Mouse (Mus musculus): ENCODE data around the gene Slc27a1.

The Slc27a1 gene

DNA sequence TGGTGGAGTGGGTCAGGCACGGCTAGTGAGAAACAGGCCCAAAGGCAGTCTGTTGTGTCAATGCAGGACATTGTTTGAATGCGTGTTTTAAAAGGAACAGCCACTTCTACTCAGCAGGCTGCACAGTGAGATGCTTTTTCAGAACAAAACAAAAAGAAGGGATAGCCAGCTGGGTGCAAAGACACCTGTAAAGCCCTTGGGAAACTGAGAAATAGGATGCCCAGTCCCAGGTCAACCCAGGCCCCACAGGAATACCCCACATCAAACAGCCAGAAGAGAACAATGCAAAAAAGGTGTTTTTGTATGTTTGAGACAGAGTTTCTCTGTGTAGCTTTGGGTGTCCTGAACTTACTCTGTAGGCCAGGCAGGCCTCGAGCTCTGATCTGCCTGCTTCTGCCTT lies 20.1 kb downstream of the Slc27a1 start:
- no peak for DNase-seq

DNA sequence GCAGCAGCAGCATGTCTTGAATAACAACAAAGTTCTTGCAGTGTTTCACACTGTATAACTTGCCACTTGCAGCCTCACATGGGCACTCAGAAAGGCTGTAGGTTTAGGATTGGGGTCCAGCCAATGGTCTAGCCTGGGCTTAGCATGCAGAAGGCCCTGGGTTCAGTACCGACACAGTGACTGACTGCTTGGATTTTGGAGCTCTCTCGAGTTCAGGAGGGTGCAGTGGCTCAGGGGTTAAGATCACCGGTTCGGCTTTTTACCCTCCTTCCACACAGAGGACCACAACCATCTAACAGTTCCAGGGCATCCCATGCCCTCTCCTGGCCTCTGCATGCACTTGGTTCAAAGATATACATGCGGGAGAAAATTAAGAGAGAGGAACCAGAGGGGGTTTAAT lies 22.3 kb downstream of the Slc27a1 start:
- DNase-seq, result no peak

DNA sequence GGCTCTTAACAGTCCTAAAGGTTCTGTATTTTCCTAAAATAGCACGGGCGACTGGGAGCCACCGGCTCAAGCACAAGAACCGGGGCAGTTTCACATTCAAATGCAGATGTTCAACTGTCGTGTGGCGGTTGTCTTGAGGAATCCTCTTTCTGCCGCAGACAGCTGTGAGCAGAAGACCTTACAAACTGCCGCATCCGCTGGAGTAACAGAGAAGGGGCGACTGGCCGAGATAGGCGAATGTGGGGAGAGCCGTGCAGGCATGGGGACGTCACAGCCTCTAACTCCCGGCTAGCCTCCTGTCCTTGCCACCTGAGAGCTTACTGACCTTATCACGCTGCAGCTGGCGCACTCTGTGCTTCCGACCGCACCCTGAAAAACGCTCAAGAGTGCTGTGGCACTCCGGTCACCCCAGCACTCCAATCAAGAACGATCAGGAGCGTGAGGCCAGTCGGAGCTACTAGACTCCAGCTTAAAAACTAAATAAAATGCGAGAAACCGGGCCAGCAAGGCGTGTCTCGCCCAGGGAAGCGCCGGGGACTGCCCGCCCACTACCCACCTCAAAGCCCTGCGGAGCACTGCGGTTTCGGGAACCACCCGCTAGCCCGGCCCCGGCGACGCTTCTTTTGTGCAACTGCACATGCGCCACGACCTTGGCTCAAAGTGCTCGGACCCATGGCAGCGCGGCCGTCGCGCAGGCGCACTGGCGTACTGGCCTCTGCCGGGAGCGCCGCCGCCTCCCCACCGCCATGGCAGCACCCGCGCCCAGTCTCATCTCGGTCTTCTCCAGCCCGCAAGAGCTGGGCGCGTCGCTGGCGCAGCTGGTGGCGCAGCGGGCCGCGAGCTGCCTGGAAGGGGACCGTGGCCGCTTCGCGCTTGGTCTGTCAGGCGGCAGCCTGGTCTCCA lies 23.0 kb downstream of the Slc27a1 start, which contains the start of gene Pgls:
TSS of gene Pgls (plus strand) at position 706 of the 903 bp plus-strand sequence.
- peak; percentile 96 for DNase-seq

DNA sequence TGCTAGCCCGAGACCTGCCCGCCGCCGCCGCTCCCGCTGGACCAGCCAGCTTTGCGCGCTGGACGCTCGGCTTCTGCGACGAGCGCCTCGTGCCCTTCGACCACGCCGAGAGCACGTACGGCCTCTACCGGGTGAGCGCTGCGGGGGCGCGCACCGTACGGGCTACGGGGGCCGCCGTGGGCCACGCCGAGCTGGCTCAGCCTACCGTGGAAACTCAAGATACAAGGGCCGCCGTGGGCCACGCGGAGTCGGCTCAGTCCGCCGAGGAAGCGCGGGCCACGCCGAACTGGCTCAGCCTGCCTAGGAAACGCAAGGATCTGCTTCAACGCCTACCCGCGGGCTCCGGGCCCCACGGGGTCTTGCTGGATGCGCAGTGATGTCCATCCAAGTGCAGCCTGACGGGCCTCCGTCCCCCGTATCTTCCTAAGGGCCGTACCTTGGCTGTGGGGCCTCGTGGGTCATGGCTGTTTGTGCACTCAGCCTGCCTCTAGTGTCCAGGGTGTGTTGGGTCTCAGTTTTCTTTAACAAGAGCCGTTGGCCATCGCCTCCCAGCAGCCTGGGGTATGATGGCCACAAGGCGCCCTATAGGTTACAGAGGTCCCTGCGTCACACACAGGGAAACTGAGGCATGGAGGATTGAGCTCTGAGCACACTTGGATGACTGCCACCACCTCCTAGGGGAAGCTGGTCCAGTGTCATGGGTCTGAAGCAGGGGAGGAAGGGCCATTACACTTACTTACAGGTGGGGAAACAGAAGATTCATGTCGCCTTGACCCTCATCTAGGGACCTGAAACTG lies 23.9 kb downstream of the Slc27a1 start:
- peak; percentile 86 for DNase-seq

DNA sequence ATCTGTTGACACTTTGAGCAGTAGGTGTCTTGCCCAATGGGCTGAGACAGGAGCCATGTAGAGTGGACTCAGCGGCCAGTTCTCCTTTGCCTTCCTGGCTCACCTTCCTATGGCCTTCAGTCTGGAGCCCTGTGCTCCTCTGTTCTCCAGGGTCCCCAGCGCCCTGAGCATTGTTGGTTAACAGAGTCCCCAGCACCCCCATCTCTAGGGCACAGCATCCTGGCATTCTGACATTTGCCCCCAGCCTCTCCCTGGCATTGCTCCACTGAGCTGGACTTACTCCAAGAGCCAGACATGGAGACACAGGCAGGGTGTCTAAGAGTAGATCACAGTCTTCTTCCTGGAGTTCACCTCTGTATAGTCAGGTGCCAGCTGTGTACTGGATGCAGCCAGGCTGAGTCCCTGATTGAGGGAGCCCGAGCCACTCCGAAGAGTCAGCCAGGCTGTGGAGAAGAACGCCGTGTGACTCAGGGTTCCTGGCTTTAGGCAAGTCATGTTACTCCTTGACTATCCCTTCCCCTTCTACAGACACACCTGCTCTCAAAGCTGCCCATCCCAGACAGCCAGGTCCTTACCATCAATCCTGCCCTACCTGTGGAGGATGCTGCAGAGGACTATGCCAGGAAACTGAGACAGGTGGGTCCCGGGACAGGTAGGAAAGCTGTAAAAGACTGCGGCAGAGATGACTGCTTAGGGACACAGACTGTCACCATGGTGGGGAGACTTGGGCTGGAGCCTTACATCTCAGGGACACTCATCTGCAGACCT lies 25.1 kb downstream of the Slc27a1 start:
- no peak for DNase-seq

DNA sequence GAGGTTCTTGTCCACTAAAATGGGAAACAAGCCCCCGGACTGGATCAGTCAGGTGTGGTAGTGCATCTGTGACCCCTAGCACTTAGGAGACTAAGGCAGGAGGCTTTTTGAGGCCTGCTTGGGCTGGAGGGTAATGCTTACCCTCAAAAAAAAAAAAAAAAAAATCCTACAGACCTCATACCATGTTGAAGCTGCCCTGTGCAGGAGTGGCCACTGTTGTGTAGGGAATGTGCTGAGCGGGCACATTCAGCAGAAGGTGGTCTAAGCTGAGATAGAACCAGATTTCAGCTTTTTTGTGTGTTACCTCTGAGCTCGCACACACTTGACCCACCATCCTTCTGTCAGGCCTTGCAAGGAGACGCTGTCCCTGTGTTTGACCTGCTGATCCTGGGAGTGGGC lies 25.6 kb downstream of the Slc27a1 start:
- no peak for DNase-seq

DNA sequence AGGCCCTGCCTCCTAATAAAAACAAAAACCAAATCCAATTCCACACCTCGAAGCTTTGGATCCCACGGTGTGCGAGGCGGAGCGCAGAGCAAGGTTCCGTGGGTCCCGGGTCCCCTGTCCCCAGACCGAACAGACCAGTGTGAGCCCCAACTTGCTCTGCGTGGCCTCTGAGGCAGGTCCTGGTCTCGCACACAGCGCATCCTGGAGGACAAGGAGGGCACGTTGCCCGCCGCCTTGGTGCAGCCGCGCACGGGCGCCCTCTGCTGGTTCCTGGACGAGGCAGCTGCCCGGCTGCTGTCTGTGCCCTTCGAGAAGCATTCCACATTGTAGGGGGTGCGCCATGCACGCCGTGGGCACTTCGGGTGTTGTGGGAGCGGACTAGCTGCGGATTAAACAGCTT lies 27.2 kb downstream of the Slc27a1 start:
- DNase-seq, result peak; percentile 89

DNA sequence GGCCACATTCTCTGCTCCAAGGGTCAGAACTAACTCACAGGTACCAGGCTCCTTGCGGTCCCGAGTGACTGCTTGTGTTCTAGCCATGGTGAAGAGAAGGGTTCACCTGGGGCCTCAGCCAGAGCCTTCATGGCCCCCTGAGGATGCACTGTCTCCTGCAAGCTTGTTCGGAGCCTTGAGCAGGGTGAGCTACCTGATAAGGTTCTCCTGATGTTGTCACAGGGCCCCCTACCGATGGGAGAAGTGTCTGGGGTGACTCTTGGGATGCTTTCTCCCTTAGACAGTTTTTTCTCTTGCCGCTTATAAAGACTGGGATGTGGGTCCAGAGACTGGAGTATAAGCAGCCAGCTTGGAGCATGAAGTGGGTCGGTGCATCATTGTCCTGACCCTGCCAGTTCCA lies 27.7 kb downstream of the Slc27a1 start:
- DNase-seq, result no peak

DNA sequence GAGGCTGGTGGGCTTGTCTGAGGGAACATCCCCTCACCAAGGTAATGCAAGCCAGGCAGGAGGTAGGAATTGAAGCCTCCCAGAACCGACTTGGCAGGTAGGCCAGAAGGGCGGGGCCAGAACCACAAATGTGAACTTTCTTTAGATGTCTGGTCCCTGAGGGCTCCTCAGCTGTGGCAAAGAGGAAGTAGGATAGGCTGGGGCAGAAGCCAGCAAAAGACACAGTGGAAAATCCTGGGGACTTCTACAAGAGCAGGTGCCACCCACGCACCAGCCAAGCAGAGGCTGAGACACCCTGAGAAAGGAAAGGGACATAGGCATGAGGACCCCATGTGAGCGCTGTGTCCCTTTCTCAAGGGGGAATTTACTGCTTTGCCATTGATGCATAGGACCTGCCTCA lies 28.1 kb downstream of the Slc27a1 start:
- DNase-seq, result no peak

DNA sequence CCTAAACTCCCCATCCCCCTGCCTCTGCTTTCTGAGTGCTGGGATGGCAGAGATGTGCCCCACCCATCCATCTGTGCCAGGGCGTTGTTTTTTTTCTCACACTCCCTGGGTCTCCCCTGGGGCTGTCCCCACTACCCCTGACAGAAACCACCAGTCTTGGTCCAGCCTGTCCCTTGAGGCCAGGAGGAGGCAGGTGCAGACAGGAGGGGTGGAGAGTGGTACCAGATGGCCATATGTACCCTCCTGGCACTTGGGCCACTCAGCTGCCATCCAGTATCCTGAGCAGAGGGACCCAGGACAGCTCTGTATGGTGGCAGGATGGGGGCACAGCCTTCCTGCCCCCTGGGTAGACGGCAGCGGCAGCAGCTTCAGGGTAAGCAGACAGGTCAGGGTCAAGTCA lies 28.8 kb downstream of the Slc27a1 start, which contains the start of gene Fam129c:
TSS of gene Fam129c (plus strand) at position 198 of the 400 bp plus-strand sequence.
- DNase-seq, result no peak

DNA sequence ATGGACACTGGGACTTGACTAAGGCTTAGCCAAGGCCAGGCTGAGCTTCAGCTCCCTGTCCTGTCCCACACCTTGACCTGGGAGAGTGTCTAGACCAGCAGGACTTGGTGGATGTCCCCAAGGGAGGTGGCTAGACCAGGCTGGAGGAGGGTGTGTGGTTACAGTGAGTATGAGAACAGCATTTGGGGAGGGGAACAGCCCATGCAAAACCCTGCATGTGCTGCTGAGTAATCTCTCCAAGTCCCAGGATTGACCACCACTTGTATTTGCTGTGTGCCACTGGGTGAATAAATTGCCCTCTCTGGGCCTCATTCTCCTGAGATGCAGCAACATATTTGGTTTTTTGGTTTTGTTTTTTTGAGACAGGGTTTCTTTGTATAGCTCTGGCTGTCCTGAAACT lies 29.7 kb downstream of the Slc27a1 start:
- no peak for DNase-seq

DNA sequence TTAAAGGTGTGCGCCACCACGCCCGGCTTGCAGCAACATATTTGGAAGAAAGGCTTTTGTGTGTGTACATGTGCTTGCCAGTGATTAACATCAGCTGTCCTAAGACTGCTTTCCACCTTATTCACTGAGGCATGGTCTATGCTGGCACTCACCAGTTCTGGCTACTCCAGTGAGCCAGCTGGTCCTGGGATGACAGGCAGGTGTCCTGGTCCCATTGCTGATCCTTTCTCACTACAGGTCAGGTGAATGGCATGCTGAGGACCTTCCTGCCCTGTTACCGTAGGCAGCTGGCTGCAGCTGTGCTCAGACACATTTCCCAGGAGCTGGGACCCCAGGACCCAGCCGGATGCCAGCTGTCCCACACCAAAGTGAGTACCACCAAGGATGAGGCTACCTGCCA lies 30.2 kb downstream of the Slc27a1 start:
- DNase-seq, result no peak

DNA sequence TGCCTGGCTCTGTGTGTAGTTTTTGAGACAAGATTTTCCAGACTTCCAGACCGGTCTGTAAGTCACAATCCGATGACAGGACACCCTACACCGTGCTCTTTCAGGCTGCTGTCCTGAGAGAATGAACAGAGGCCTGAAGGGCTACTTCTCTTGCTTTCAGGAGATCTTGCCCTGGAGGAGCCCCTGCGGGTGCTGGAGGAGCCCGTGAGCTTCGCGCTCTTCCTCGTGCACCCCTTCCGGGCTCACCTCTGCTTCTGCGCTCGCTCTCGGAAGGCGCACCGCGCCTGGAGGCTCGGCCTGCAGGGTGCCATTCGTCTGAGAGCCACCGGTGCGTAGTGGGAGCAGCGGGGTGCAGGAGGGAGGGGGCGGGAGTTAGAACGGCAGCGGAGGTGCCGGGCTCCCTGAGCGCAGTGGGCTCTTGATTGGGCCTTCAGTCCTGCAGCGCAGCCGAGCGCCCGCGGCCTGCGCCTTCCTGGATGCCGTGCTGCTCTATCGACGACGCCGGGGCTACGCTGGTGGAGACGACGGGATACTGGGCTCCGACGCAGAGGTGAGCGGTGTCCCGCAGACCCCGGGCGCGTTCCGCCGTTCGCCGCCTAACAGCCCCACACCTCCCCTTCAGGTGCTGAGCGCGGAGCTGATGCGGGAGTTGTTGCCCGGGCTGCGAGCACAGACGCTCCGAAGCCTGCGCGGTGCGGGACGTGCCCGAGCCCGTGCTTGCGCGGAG lies 33.4 kb downstream of the Slc27a1 start:
- DNase-seq, result no peak

DNA sequence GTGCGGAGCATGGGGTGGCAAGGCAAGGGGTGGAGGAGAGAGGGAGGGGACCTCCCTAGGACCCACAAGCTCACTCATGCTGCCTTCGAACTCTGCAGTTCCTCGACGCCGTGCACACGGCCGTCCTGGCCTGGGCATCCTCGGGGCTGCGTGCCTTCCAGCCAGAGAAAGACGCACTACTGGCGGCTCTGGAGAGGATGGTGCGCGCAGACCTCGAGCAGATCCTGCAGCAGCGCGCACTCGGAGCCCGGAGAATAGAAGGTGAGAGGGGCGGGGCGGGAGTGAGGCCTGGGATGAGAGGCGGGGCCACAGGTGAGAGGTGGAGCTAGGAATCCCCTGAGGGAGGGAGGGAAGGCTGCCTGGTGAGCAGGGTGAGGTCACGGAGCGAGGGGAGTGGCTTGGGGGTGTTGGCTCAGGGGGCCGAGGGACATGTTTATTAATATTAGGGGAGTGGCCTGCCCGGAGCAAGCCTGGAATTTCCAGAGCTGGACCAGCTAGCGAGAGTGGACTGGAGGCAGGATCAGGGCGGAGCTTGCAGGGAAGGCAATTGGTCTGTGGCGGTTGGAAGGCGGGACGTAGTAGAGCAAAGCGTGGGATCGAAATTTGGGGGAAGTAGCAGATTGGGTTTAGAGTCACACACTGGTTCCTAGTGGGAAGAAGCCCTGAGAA lies 34.1 kb downstream of the Slc27a1 start:
- DNase-seq, result peak; percentile 93

DNA sequence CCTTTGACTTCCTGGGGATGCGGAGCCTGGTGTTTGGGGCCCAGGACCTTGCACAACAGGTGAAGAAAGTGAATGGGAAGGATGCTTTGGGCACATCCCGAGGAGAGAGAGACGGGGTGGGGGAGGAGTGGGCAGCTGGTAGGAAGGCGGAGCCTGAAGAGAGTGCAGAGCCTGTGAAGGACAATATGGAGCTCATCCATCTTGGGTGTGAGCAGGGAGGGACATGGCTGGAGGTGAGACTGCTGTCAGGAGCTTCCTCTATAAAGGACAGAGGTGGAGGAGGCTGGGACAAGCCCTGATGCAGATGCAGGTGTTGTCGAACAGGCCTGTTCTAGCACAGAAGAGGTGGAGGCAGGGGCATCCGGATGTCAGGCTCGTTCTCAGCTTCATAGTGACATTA lies 35.3 kb downstream of the Slc27a1 start:
- no peak for DNase-seq

DNA sequence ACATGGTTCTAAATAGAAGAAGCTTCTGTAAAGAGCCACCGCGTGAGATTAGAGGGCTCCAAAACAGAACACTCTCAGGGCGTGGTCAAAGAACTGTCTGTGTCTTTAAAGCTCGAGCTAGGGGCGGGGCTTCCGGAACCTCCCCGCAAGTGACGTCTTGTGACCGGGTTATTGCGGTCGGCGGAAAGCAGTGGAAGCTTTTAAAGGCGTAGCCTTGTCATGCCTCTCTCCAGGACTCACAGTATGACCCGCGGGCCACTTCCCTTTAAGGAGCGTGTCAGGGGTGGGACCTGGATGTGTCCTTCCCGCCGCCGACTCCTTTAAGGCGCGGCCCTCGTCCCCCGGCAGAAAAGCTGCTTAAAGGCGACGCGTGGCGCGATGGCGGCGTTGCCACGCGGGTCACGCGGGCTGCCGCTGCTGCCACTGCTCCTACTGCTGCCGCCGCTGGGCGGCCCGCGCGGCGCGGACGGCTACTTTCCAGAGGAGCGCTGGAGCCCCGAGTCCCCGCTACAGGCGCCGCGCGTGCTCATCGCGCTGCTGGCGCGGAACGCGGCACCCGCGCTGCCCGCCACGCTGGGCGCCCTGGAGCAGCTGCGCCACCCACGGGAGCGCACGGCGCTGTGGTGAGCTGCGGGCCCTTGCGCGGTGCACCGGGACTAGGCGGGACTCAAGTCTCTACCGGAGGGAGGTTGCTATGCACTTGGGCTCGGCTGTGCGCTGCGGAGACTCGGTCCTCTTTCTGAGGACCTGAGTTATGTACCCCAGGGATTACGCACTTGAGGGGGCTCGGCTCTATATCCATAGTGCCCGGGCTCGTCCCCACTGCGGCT lies 42.4 kb downstream of the Slc27a1 start, which contains the start of gene Colgalt1:
TSS of gene Colgalt1 (plus strand) at position 177 of the 830 bp plus-strand sequence.
- DNase-seq, result peak; percentile 99

DNA sequence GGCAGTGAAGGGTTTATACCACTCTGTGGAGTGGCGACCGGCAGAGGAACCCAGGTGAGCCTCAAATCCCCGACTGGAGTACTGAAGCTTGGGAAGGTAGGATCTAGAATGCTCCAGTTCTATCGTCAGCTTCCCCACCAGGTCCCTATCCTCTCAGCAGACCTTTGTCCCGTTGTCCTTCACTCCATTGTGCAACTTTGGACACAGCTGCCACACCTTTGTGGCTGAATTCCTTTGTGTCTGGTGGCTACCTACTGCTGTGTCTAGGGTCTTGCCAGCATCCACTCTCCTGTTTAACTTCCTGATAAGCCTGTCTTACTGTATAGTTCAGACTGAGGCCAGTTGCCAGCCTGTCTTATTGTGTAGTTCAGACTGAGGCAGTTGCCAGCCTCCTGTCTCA lies 43.5 kb downstream of the Slc27a1 start:
- no peak for DNase-seq

DNA sequence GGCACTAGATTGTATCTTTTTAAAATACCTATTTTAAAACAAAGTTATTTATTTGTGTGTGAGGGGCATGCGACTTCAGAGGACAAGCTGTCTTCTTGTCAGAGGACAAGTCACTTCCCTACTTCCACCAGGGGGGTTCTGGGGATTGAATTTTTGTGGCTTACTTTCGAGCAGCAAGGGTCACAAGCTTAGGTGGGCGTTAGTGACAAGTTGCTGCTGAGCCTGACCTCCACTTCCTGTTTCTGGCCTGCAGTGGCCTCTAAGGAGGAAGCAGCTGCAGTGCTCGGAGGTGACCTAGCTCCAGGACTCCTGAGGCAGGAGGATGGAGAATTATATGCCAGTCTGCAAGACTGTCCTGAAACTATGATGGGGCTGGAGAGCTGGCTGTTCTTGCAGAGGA lies 44.7 kb downstream of the Slc27a1 start:
- DNase-seq, result no peak

DNA sequence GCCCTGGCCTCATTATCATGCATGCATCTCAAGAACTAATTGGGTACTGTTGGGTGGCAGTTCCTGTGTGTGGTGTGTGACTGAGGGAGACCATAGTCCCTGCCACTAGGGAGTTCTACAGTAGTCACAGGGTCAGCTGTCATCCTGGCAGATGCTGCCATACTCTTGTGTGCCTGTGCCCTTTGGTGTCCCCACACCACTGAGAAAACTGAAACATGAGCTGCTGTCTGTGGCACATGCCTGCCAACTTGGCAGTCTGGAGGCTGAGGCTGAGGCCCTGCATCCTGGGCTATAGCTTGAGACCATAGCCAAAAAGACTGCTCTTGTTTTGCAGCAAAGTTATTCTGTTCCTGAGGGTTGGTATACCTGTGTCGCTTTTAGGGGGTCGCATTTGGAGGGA lies 51.1 kb downstream of the Slc27a1 start:
- DNase-seq, result no peak

DNA sequence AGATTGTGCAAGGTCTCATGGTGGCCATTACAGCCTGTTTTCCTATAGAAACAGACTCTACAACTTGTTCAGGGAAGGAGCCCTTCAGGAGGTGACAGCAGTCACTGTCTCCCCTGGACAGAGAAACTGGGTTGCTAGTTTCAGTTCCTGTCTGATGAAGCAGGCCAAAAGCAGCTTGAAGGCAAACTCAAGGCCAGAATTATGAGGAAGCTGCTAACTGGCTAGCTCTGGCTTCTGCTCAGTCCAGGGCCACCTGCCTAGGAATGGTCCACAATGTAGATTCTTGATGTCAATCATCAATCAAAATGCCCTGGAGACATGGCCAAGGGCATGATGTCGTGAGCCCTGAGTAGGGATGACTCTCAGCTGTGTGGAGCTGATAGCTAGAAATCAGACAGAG lies 56.4 kb downstream of the Slc27a1 start:
- no peak for DNase-seq

DNA sequence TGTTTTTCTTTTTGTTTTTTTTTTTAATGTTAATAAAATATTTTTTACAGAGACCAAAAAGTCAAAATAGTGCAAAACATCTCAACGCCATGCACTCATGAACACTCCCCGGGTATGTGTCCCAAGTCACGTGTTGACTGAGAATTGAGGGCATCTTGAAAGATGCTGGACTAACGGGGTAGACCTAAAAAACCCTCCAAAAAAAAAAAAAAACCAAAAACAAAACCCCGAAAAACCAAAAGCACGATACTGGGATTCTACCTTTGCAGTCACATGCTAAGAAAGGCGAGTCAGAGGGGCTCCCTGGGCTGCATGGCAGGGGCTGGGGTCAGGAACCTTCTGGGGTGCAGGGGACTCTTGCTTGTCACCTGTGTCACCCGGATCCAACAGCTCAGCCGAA lies 58.1 kb downstream of the Slc27a1 start:
- no peak for DNase-seq

Data from kidney, adult 9 months (tissue).